Mouse (Mus musculus) lung, postnatal 0 days (tissue): ENCODE measurements around the gene Gngt2.

ENCODE experiments used
- CTCF ChIP-seq: IDR thresholded peaks from 2 replicates; pipeline ENCODE4 v1.5.1; 2016; ENCODE audit warnings: antibody characterized with exemption, mild to moderate bottlenecking
- EP300 ChIP-seq: IDR thresholded peaks from 2 replicates; pipeline ENCODE4 v1.6.1; 2016; ENCODE audit warnings: antibody characterized with exemption, mild to moderate bottlenecking, control low read depth

DNA sequence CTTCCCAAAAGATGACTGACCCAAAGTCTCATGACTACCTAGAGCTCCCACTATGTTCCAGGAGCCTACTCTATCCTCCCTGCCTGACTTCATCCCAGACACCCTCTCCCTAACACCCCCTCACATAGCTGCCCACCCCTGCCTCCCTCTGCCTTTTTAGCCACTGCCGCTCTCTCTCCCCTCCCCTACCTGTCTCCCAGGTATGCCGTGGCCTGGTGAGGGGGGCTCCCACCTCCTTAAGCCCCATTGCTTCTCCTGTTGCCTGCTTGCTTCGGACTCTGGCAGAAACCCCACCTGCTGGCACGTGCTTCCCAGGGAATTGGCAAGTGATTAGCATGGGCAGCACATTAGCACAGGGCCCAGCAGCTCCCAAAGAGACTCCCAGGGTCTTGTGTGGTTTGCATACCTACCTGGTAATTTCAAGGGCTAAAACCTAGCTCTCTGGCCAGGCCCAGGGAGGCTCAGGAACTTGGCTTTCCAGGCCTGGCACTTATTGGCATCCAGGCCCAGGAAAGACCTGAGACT, 7.4 kb upstream of the Gngt2 start:
- no peak for TF ChIP-seq EP300
- no peak for TF ChIP-seq CTCF
